ENCODE assay signal across 11 mouse cellular contexts in the genomic region with DNA sequence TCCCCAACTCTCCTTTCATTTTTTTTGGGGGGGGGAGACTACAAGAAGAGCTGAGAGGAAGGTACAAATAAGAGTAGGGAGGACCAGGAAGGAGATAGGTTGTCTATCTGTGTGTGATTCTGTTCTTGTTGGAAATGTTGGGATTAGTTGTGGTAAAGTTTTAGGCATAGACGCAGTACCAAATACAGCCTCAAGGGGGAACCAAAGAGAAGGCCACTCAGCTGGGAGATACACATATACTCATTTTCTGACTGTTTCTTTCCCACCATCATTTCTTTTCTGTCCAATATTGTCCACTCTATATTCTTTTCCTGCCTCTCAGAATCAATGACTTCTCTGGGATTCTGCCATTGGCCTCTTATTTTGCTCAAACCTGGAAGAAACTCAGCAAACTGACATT. TPM values are rescaled to one million over a fixed set of nuclear protein-coding genes. Genes with fewer than 3 reads are reported as not detected.
DNase-seq lines count a peak whose midpoint lies in the region; ATAC-seq and TF ChIP-seq lines count a peak whose summit lies in the region.
"Had no signal": no experiment of that assay in that cellular context is flagged by ENCODE, and none has a peak within 500 bp of the region (broad histone marks: within the 10 kb centered on the region; RNA-seq: fewer than 3 reads in every experiment).

No protein-coding gene starts in this region.

- no peaks in the 10 kb centered on the region for H3K9me3 ChIP-seq in forebrain, postnatal 0 days (ENCODE audit: low read length)
- H3K9me3 ChIP-seq in forebrain, embryonic 15.5 days, result no peaks in the 10 kb centered on the region
- no peaks in the 10 kb centered on the region for H3K9me3 ChIP-seq in liver, embryonic 11.5 days (ENCODE audit: control insufficient read depth, low read length)
- no peaks in the 10 kb centered on the region for H3K9me3 ChIP-seq in G1E (replicated peaks)
- no peaks in the 10 kb centered on the region for H3K9me3 ChIP-seq in hindbrain, postnatal 0 days (ENCODE audit: low read length)
- H3K9me3 ChIP-seq: embryonic facial prominence, embryonic 15.5 days had no signal

- H3K4me1 ChIP-seq in forebrain, postnatal 0 days (ENCODE audit: insufficient read depth), result no peaks in the 10 kb centered on the region
- H3K4me1 ChIP-seq in forebrain, embryonic 15.5 days, result no peaks in the 10 kb centered on the region
- H3K4me1 ChIP-seq in liver, adult 2 months (ENCODE audit: control insufficient read depth, insufficient read depth, low read length), result no peaks in the 10 kb centered on the region
- H3K4me1 ChIP-seq in liver, embryonic 11.5 days (replicated peaks; ENCODE audit: control insufficient read depth, insufficient read depth, low read length), result no peaks in the 10 kb centered on the region
- H3K4me1 ChIP-seq in G1E (ENCODE audit: insufficient read depth, low read depth, low read length), result no peaks in the 10 kb centered on the region
- no peaks in the 10 kb centered on the region for H3K4me1 ChIP-seq in hindbrain, postnatal 0 days (ENCODE audit: insufficient read depth, low read length)
- H3K4me1 ChIP-seq: embryonic facial prominence, embryonic 15.5 days had no signal

- no peak overlapping the region for H3K4me2 ChIP-seq in forebrain, postnatal 0 days (ENCODE audit: low read depth)
- no peak overlapping the region for H3K4me2 ChIP-seq in forebrain, embryonic 15.5 days (replicated peaks)
- no peak overlapping the region for H3K4me2 ChIP-seq in liver, embryonic 11.5 days
- H3K4me2 ChIP-seq in hindbrain, postnatal 0 days (ENCODE audit: low read depth, low read length), result no peak overlapping the region
- H3K4me2 ChIP-seq: embryonic facial prominence, embryonic 15.5 days had no signal

- H3K79me2 ChIP-seq in liver, adult 2 months (ENCODE audit: control insufficient read depth, insufficient read depth, low read length), result no peaks in the 10 kb centered on the region

- no peak for ATAC-seq in forebrain, postnatal 0 days
- no peak for ATAC-seq in forebrain, embryonic 15.5 days (replicated peaks)
- ATAC-seq in liver, embryonic 11.5 days (replicated peaks; ENCODE audit: low FRiP score), result no peak
- 0 out of 2 replicates have a peak, but pooled peaks have one; percentile 34 for ATAC-seq in G1E (ENCODE audit: extremely low read depth, insufficient number of reproducible peaks, low FRiP score, poor library complexity, severe bottlenecking)
- ATAC-seq in hindbrain, postnatal 0 days, result no peak
- no peak; the same call in 1 of the 2 replicates for ATAC-seq in monocyte, adult 5-6 weeks (replicated peaks; ENCODE audit: insufficient number of reproducible peaks, low FRiP score, low TSS enrichment, poor library complexity, severe bottlenecking)

- 13% methylated on average over 1 of the region's 1 CpGs for WGBS in forebrain, postnatal 0 days
- 24% methylated on average over 1 of the region's 1 CpGs for WGBS in forebrain, embryonic 15.5 days
- 6% methylated on average over 1 of the region's 1 CpGs for WGBS in liver, adult 2 months
- 27% methylated on average over 1 of the region's 1 CpGs for WGBS in liver, embryonic 11.5 days
- 15% methylated on average over 1 of the region's 1 CpGs for WGBS in hindbrain, postnatal 0 days

- TF ChIP-seq POLR2A in liver, adult 2 months (IDR thresholded peaks at IDR 0.05; ENCODE audit: extremely low read depth, insufficient read depth, low read length), result no peak

- DNase-seq in forebrain, postnatal 0 days, result peak; percentile 29
- peak; percentile 0 for DNase-seq in liver, adult 2 months (ENCODE audit: extremely low read depth, low read depth, low spot score)
- no peak for DNase-seq in liver, embryonic 11.5 days (ENCODE audit: low spot score)
- no peak for DNase-seq in G1E (ENCODE audit: low spot score)
- DNase-seq in hindbrain, postnatal 0 days (ENCODE audit: low spot score), result peak; percentile 14
- no peak for DNase-seq in urinary bladder, adult 18-20 months (ENCODE audit: low spot score in 2 of 2)

- no peaks in the 10 kb centered on the region for H3K36me3 ChIP-seq in forebrain, postnatal 0 days (ENCODE audit: insufficient read depth)
- H3K36me3 ChIP-seq in forebrain, embryonic 15.5 days, result no peaks in the 10 kb centered on the region
- H3K36me3 ChIP-seq in liver, adult 2 months (ENCODE audit: control insufficient read depth, insufficient read depth, low read length), result no peaks in the 10 kb centered on the region
- H3K36me3 ChIP-seq in liver, embryonic 11.5 days (ENCODE audit: control insufficient read depth, insufficient read depth, low read length), result no peaks in the 10 kb centered on the region
- no peaks in the 10 kb centered on the region for H3K36me3 ChIP-seq in G1E (replicated peaks)
- H3K36me3 ChIP-seq in hindbrain, postnatal 0 days (ENCODE audit: insufficient read depth, low read length), result no peaks in the 10 kb centered on the region
- H3K36me3 ChIP-seq: embryonic facial prominence, embryonic 15.5 days had no signal

- TF ChIP-seq CTCF in forebrain, postnatal 0 days (IDR thresholded peaks at IDR 0.05; ENCODE audit: low read depth), result peak; percentile 70
- 0 out of 2 replicates have a peak, but pooled peaks have one; percentile 14 for TF ChIP-seq CTCF in liver, adult 2 months (IDR thresholded peaks at IDR 0.05; ENCODE audit: low read depth, low read length)
- no peak for TF ChIP-seq CTCF in G1E (IDR thresholded peaks at IDR 0.05; ENCODE audit: low read depth, low read length)
- TF ChIP-seq CTCF in hindbrain, postnatal 0 days (IDR thresholded peaks at IDR 0.05; ENCODE audit: low read depth), result peak; percentile 74

- no peak overlapping the region for H3K27ac ChIP-seq in forebrain, postnatal 0 days (ENCODE audit: low read depth, low read length)
- no peak overlapping the region for H3K27ac ChIP-seq in forebrain, embryonic 15.5 days (replicated peaks)
- no peak overlapping the region for H3K27ac ChIP-seq in liver, adult 2 months (replicated peaks; ENCODE audit: insufficient read depth, low read depth, low read length)
- H3K27ac ChIP-seq in liver, embryonic 11.5 days (ENCODE audit: low read depth, low read length), result no peak overlapping the region
- H3K27ac ChIP-seq in hindbrain, postnatal 0 days, result no peak overlapping the region
- H3K27ac ChIP-seq: embryonic facial prominence, embryonic 15.5 days had no signal

- no peak overlapping the region for H3K4me3 ChIP-seq in forebrain, postnatal 0 days (ENCODE audit: low read depth, low read length)
- H3K4me3 ChIP-seq in forebrain, embryonic 15.5 days, result no peak overlapping the region
- H3K4me3 ChIP-seq in liver, adult 2 months (ENCODE audit: insufficient read depth, low read depth, low read length), result no peak overlapping the region
- no peak overlapping the region for H3K4me3 ChIP-seq in liver, embryonic 11.5 days (ENCODE audit: low read depth, low read length)
- H3K4me3 ChIP-seq in G1E (ENCODE audit: low read depth, low read length), result no peak overlapping the region
- no peak overlapping the region for H3K4me3 ChIP-seq in hindbrain, postnatal 0 days (ENCODE audit: low read length)
- H3K4me3 ChIP-seq: embryonic facial prominence, embryonic 15.5 days had no signal

- no peaks in the 10 kb centered on the region for H3K27me3 ChIP-seq in forebrain, postnatal 0 days (ENCODE audit: insufficient read depth, low read length)
- no peaks in the 10 kb centered on the region for H3K27me3 ChIP-seq in forebrain, embryonic 15.5 days
- H3K27me3 ChIP-seq in liver, adult 2 months (ENCODE audit: control insufficient read depth, insufficient read depth, low read length), result no peaks in the 10 kb centered on the region
- H3K27me3 ChIP-seq in liver, embryonic 11.5 days (replicated peaks; ENCODE audit: control insufficient read depth, insufficient read depth, low read length), result no peaks in the 10 kb centered on the region
- no peaks in the 10 kb centered on the region for H3K27me3 ChIP-seq in G1E (ENCODE audit: insufficient read depth, low read length)
- no peaks in the 10 kb centered on the region for H3K27me3 ChIP-seq in hindbrain, postnatal 0 days (ENCODE audit: insufficient read depth, low read length)
- H3K27me3 ChIP-seq: embryonic facial prominence, embryonic 15.5 days had no signal

- no peak overlapping the region for H3K9ac ChIP-seq in forebrain, postnatal 0 days
- no peak overlapping the region for H3K9ac ChIP-seq in forebrain, embryonic 15.5 days (replicated peaks)
- H3K9ac ChIP-seq in liver, adult 2 months (ENCODE audit: low read depth, low read length), result no peak overlapping the region
- no peak overlapping the region for H3K9ac ChIP-seq in liver, embryonic 11.5 days (ENCODE audit: low read depth, low read length)
- no peak overlapping the region for H3K9ac ChIP-seq in hindbrain, postnatal 0 days (replicated peaks; ENCODE audit: low read length)
- H3K9ac ChIP-seq: embryonic facial prominence, embryonic 15.5 days had no signal

RNA-seq across cellular contexts. Expression of gene Gm15155, which starts 19.4 kb away (rescaled TPM):
- 5.8 TPM in 1 of 2 replicates, not detected in the other for total RNA-seq in forebrain, postnatal 0 days (2014; rRNA removed)
- polyA plus RNA-seq in forebrain, postnatal 0 days (2015; fragmentation: Nextera tagmentation; extraction: Ambion mirVana), result 0.14 TPM in 1 of 2 replicates, not detected in the other
- not detected in 2 replicates for polyA plus RNA-seq in forebrain, embryonic 15.5 days (2015; fragmentation: Nextera tagmentation; extraction: Ambion mirVana)
- total RNA-seq in liver, adult 2 months (2014; rRNA removed), result not detected in 2 replicates
- not detected in 2 replicates for polyA plus RNA-seq in liver, adult 2 months (2012; rRNA removed)
- not detected in 2 replicates for polyA plus RNA-seq in liver, embryonic 11.5 days (2014; fragmentation: Nextera tagmentation; extraction: Ambion mirVana)
- total RNA-seq in G1E (2014; fragmentation: Nextera tagmentation) (not detected in 2 replicates), G1E (2017) (not detected in 2 replicates)
- polyA plus RNA-seq in G1E (2012), result not detected in 2 replicates
- total RNA-seq in hindbrain, postnatal 0 days (2014; rRNA removed), result not detected in 2 replicates
- polyA plus RNA-seq in hindbrain, postnatal 0 days (2015; fragmentation: Nextera tagmentation; extraction: Ambion mirVana), result 0.45 TPM in 1 of 2 replicates, not detected in the other
- not detected in 3 replicates for total RNA-seq in monocyte, adult 5-6 weeks (2017)
- total RNA-seq: heart, postnatal 14 days had no signal
- polyA plus RNA-seq: embryonic facial prominence, embryonic 15.5 days; liver, embryonic 16.5 days had no signal

RNA-seq across cellular contexts. Expression of gene Ptchd1, which starts 20.4 kb away (rescaled TPM):
- 11.5 and 15.1 TPM in 2 replicates for total RNA-seq in forebrain, postnatal 0 days (2014; rRNA removed)
- polyA plus RNA-seq in forebrain, postnatal 0 days (2015; fragmentation: Nextera tagmentation; extraction: Ambion mirVana), result 4.9 and 8.4 TPM in 2 replicates
- polyA plus RNA-seq in forebrain, embryonic 15.5 days (2015; fragmentation: Nextera tagmentation; extraction: Ambion mirVana), result 2.7 and 2.9 TPM in 2 replicates
- total RNA-seq in liver, adult 2 months (2014; rRNA removed), result 0.07 TPM in 1 of 2 replicates, not detected in the other
- polyA plus RNA-seq in liver, adult 2 months (2012; rRNA removed), result not detected in 2 replicates
- polyA plus RNA-seq in liver, embryonic 11.5 days (2014; fragmentation: Nextera tagmentation; extraction: Ambion mirVana), result 0.60 and 0.69 TPM in 2 replicates
- total RNA-seq in G1E (2014; fragmentation: Nextera tagmentation) (not detected in 2 replicates), G1E (2017) (not detected in 2 replicates)
- polyA plus RNA-seq in G1E (2012), result not detected in 2 replicates
- total RNA-seq in hindbrain, postnatal 0 days (2014; rRNA removed), result 21.7 and 32.0 TPM in 2 replicates
- polyA plus RNA-seq in hindbrain, postnatal 0 days (2015; fragmentation: Nextera tagmentation; extraction: Ambion mirVana), result 14.1 and 15.1 TPM in 2 replicates
- 0.53 to 1.1 TPM (median 1.1 TPM) in 3 replicates for total RNA-seq in monocyte, adult 5-6 weeks (2017)
- polyA plus RNA-seq: liver, embryonic 16.5 days had no signal

Comparison
In these comparisons a context has a peak if more than half of its experiments do, and no peak if none do; other contexts are left out.
1. DNase-seq: peak in forebrain, postnatal 0 days (single experiment), liver, adult 2 months (single experiment) and hindbrain, postnatal 0 days (single experiment); none in liver, embryonic 11.5 days (single experiment), G1E (single experiment) and urinary bladder, adult 18-20 months (0 of 2).